Mouse (Mus musculus) inflammation-experienced regulatory T-cells, adult 6 months (primary cell): Measurements from ENCODE around the gene Nos3. TPM values are rescaled to one million over a fixed set of nuclear protein-coding genes. Genes with fewer than 3 reads are reported as not detected.

Source experiments
- polyA plus RNA-seq, 3 experiments: library from polyadenylated mRNA; unstranded; fragments of 100-300 nt; shearing (Covaris generic); gene quantifications; one replicate each; pipeline ENCODE4 v1.2.1; 2017

The Nos3 gene
- polyA plus RNA-seq, 3 experiments from 2014 or later, result 0.08 to 0.17 TPM; not detected in 1

Other genes with a start within 250 kb of the Nos3 start
- 1 to 10 TPM; 3.5 to 5.9 (median 3.7) TPM for gene Nupl2, start 199.8 kb upstream of the Nos3 start, polyA plus RNA-seq
- under 1 TPM in 2 of 3 experiments, not detected in 1; 0.38 to 0.47 TPM for gene Kcnh2, start 13.2 kb upstream of the Nos3 start, polyA plus RNA-seq
- gene Atg9b, start 27.3 kb downstream of the Nos3 start, polyA plus RNA-seq, result 1 to 10 TPM; 1.1 to 1.7 (median 1.4) TPM
- gene Abcb8, start 28.9 kb downstream of the Nos3 start, polyA plus RNA-seq, result 10 to 100 TPM; 15.5 to 26.5 (median 20.9) TPM
- not detected for gene Asic3, start 48.6 kb downstream of the Nos3 start, polyA plus RNA-seq
- 10 to 100 TPM; 47.6 to 66.2 (median 62.8) TPM for gene Cdk5, start 58.7 kb downstream of the Nos3 start, polyA plus RNA-seq
- gene Slc4a2, start 59.0 kb downstream of the Nos3 start, polyA plus RNA-seq, result 10 to 100 TPM; 11.4 to 17.1 (median 12.4) TPM
- 10 to 100 TPM; 32.1 to 63.3 (median 63.0) TPM for gene Fastk, start 80.5 kb downstream of the Nos3 start, polyA plus RNA-seq
- 10 to 100 TPM; 50.9 to 68.9 (median 59.0) TPM for gene Tmub1, start 83.0 kb downstream of the Nos3 start, polyA plus RNA-seq
- gene Agap3, start 87.4 kb downstream of the Nos3 start, polyA plus RNA-seq, result 1 to 10 TPM; 5.4 to 9.7 (median 7.5) TPM
- under 1 TPM in 1 of 3 experiments, not detected in 2; 0.16 TPM for gene Gbx1, start 162.4 kb downstream of the Nos3 start, polyA plus RNA-seq
- gene Asb10, start 176.2 kb downstream of the Nos3 start, polyA plus RNA-seq, result not detected
- not detected for gene 4931409K22Rik, start 192.0 kb downstream of the Nos3 start, polyA plus RNA-seq
- 10 to 100 TPM; 52.1 to 67.7 (median 61.3) TPM for gene Abcf2, start 212.7 kb downstream of the Nos3 start, polyA plus RNA-seq
- 10 to 100 TPM in 2 of 3 experiments, 1 to 10 TPM in 1; 8.5 to 12.9 (median 10.0) TPM for gene Chpf2, start 221.9 kb downstream of the Nos3 start, polyA plus RNA-seq